Mouse (Mus musculus): ENCODE results near the gene Clic3.

Clic3 gene

GRCm38 (mm10) chr2:25469969-25470368 lies 13.3 kb downstream of the Clic3 start, which contains the start of gene Ptgds:
Ptgds (minus strand) TSS chr2:25470046.
- in situ Hi-C loops (cut with MboI; ENCODE audit: low pct_unique_long_range_greater_than_20kb in 1 of 2, low sequenced_read_pairs in 2 of 2, unreplicated experiment in 1 of 2): no loop called here

- in situ Hi-C loops (cut with MboI; ENCODE audit: low pct_unique_long_range_greater_than_20kb in 1 of 2, low sequenced_read_pairs in 2 of 2, unreplicated experiment in 1 of 2): no loop called here
Observed at GRCm38 (mm10) chr2:25472550-25472949, 15.9 kb downstream of the Clic3 start.

- in situ Hi-C loops (cut with MboI; ENCODE audit: low pct_unique_long_range_greater_than_20kb in 1 of 2, low sequenced_read_pairs in 2 of 2, unreplicated experiment in 1 of 2): loop anchor here in 1 of 2 experiments (5.0 kb wide), 1 partner anchor 45 kb away; no protein-coding TSS in a partner anchor
Observed at GRCm38 (mm10) chr2:25477541-25477940, 20.9 kb downstream of the Clic3 start.

- in situ Hi-C loops (cut with MboI; ENCODE audit: low pct_unique_long_range_greater_than_20kb in 1 of 2, low sequenced_read_pairs in 2 of 2, unreplicated experiment in 1 of 2): loop anchor here in 1 of 2 experiments (5.0 kb wide), 1 partner anchor 46 kb away; no protein-coding TSS in a partner anchor
Observed at GRCm38 (mm10) chr2:25477967-25478675, 21.5 kb downstream of the Clic3 start.

GRCm38 (mm10) chr2:25479551-25480311 lies 23.1 kb downstream of the Clic3 start:
- in situ Hi-C loops (cut with MboI; ENCODE audit: low pct_unique_long_range_greater_than_20kb in 1 of 2, low sequenced_read_pairs in 2 of 2, unreplicated experiment in 1 of 2): loop anchor here in 1 of 2 experiments (5.0 kb wide), 1 partner anchor 47 kb away; no protein-coding TSS in a partner anchor

- in situ Hi-C loops (cut with MboI; ENCODE audit: low pct_unique_long_range_greater_than_20kb in 1 of 2, low sequenced_read_pairs in 2 of 2, unreplicated experiment in 1 of 2): no loop called here
Observed at GRCm38 (mm10) chr2:25480541-25480940, 23.9 kb downstream of the Clic3 start.

GRCm38 (mm10) chr2:25482969-25483368 lies 26.3 kb downstream of the Clic3 start:
- in situ Hi-C loops (cut with MboI; ENCODE audit: low pct_unique_long_range_greater_than_20kb in 1 of 2, low sequenced_read_pairs in 2 of 2, unreplicated experiment in 1 of 2): no loop called here

- in situ Hi-C loops (cut with MboI; ENCODE audit: low pct_unique_long_range_greater_than_20kb in 1 of 2, low sequenced_read_pairs in 2 of 2, unreplicated experiment in 1 of 2): no loop called here
Observed at GRCm38 (mm10) chr2:25484901-25485647, 28.4 kb downstream of the Clic3 start.

GRCm38 (mm10) chr2:25487965-25488670 lies 31.5 kb downstream of the Clic3 start:
- in situ Hi-C loops (cut with MboI; ENCODE audit: low pct_unique_long_range_greater_than_20kb in 1 of 2, low sequenced_read_pairs in 2 of 2, unreplicated experiment in 1 of 2): no loop called here

GRCm38 (mm10) chr2:25488671-25489068 lies 32.0 kb downstream of the Clic3 start:
- in situ Hi-C loops (cut with MboI; ENCODE audit: low pct_unique_long_range_greater_than_20kb in 1 of 2, low sequenced_read_pairs in 2 of 2, unreplicated experiment in 1 of 2): no loop called here

- in situ Hi-C loops (cut with MboI; ENCODE audit: low pct_unique_long_range_greater_than_20kb in 1 of 2, low sequenced_read_pairs in 2 of 2, unreplicated experiment in 1 of 2): no loop called here
Observed at GRCm38 (mm10) chr2:25492988-25493387, 36.4 kb downstream of the Clic3 start.

GRCm38 (mm10) chr2:25493476-25493961 lies 36.9 kb downstream of the Clic3 start, which contains the start of gene Lcn12:
Lcn12 (minus strand) TSS chr2:25493911.
- in situ Hi-C loops (cut with MboI; ENCODE audit: low pct_unique_long_range_greater_than_20kb in 1 of 2, low sequenced_read_pairs in 2 of 2, unreplicated experiment in 1 of 2): no loop called here

- in situ Hi-C loops (cut with MboI; ENCODE audit: low pct_unique_long_range_greater_than_20kb in 1 of 2, low sequenced_read_pairs in 2 of 2, unreplicated experiment in 1 of 2): no loop called here
Observed at GRCm38 (mm10) chr2:25496462-25496861, 39.8 kb downstream of the Clic3 start.

- in situ Hi-C loops (cut with MboI; ENCODE audit: low pct_unique_long_range_greater_than_20kb in 1 of 2, low sequenced_read_pairs in 2 of 2, unreplicated experiment in 1 of 2): no loop called here
Observed at GRCm38 (mm10) chr2:25497846-25498575, 41.4 kb downstream of the Clic3 start.

- in situ Hi-C loops (cut with MboI; ENCODE audit: low pct_unique_long_range_greater_than_20kb in 1 of 2, low sequenced_read_pairs in 2 of 2, unreplicated experiment in 1 of 2): no loop called here
Observed at GRCm38 (mm10) chr2:25498622-25499478, 42.2 kb downstream of the Clic3 start.

GRCm38 (mm10) chr2:25500071-25500575 lies 43.5 kb downstream of the Clic3 start:
- in situ Hi-C loops (cut with MboI; ENCODE audit: low pct_unique_long_range_greater_than_20kb in 1 of 2, low sequenced_read_pairs in 2 of 2, unreplicated experiment in 1 of 2): no loop called here
